Mouse (Mus musculus): ENCODE results near the gene Pkd2l1. TPM values are rescaled to one million over a fixed set of nuclear protein-coding genes. Genes with fewer than 3 reads are reported as not detected.
A peak's percentile ranks its signal among the peaks of the same experiment; 100 is the strongest.

Gene Pkd2l1
- total and polyA plus RNA-seq, 2 experiments from 2014 or later, result 0.33 to 0.84 TPM

- DNase-seq (ENCODE audit: low spot score) (peak; percentile 46), ATAC-seq (no peak)
- H3K27me3 ChIP-seq (ENCODE audit: insufficient read depth, low read length), result no peaks in the 10 kb centered on the region
- H3K4me3 ChIP-seq (ENCODE audit: low read length), result no peak overlapping the region
- no peaks in the 10 kb centered on the region for H3K36me3 ChIP-seq (ENCODE audit: insufficient read depth, low read length)
- no peak overlapping the region for H3K4me2 ChIP-seq (ENCODE audit: low read depth, low read length)
- H3K9me3 ChIP-seq (ENCODE audit: low read length), result no peaks in the 10 kb centered on the region
- 10% methylated on average over 3 of the region's 3 CpGs for WGBS
- no peaks in the 10 kb centered on the region for H3K4me1 ChIP-seq (ENCODE audit: insufficient read depth, low read length)
- H3K27ac ChIP-seq, result no peak overlapping the region
- H3K9ac ChIP-seq (replicated peaks; ENCODE audit: low read length), result no peak overlapping the region
- peak; percentile 72 for TF ChIP-seq CTCF (IDR thresholded peaks at IDR 0.05; ENCODE audit: low read depth)
Observed at GRCm38 (mm10) chr19:44161515-44161914, 30.7 kb downstream of the Pkd2l1 start.

GRCm38 (mm10) chr19:44159386-44159785, 32.9 kb downstream of the Pkd2l1 start:
- Histone ChIP-seq H3K36me3 (ENCODE audit: insufficient read depth, low read length) (no peaks in the 10 kb centered on the region), H3K9ac (replicated peaks; ENCODE audit: low read length) (no peak overlapping the region), H3K27me3 (ENCODE audit: insufficient read depth, low read length) (no peaks in the 10 kb centered on the region), H3K9me3 (ENCODE audit: low read length) (no peaks in the 10 kb centered on the region), H3K4me3 (ENCODE audit: low read length) (no peak overlapping the region), H3K27ac (no peak overlapping the region), H3K4me1 (ENCODE audit: insufficient read depth, low read length) (no peaks in the 10 kb centered on the region), H3K4me2 (ENCODE audit: low read depth, low read length) (no peak overlapping the region)
- no peak for TF ChIP-seq CTCF (IDR thresholded peaks at IDR 0.05; ENCODE audit: low read depth)
- WGBS, result 83% methylated on average over 3 of the region's 3 CpGs
- no peak for DNase-seq (ENCODE audit: low spot score)
- ATAC-seq, result no peak

GRCm38 (mm10) chr19:44157005-44157404, 35.2 kb downstream of the Pkd2l1 start:
- H3K27me3 ChIP-seq (ENCODE audit: insufficient read depth, low read length), result no peaks in the 10 kb centered on the region
- no peak for DNase-seq (ENCODE audit: low spot score)
- no peak overlapping the region for H3K4me3 ChIP-seq (ENCODE audit: low read length)
- no peak for TF ChIP-seq CTCF (IDR thresholded peaks at IDR 0.05; ENCODE audit: low read depth)
- 92% methylated on average over 10 of the region's 10 CpGs for WGBS
- H3K36me3 ChIP-seq (ENCODE audit: insufficient read depth, low read length), result no peaks in the 10 kb centered on the region
- no peak overlapping the region for H3K9ac ChIP-seq (replicated peaks; ENCODE audit: low read length)
- H3K27ac ChIP-seq, result no peak overlapping the region
- no peaks in the 10 kb centered on the region for H3K4me1 ChIP-seq (ENCODE audit: insufficient read depth, low read length)
- no peak overlapping the region for H3K4me2 ChIP-seq (ENCODE audit: low read depth, low read length)
- no peaks in the 10 kb centered on the region for H3K9me3 ChIP-seq (ENCODE audit: low read length)
- no peak for ATAC-seq

- DNase-seq (ENCODE audit: low spot score) (no peak), ATAC-seq (no peak)
- no peak overlapping the region for H3K4me2 ChIP-seq (ENCODE audit: low read depth, low read length)
- no peaks in the 10 kb centered on the region for H3K9me3 ChIP-seq (ENCODE audit: low read length)
- H3K9ac ChIP-seq (replicated peaks; ENCODE audit: low read length), result no peak overlapping the region
- no peaks in the 10 kb centered on the region for H3K36me3 ChIP-seq (ENCODE audit: insufficient read depth, low read length)
- 87% methylated on average over 5 of the region's 5 CpGs for WGBS
- H3K27me3 ChIP-seq (ENCODE audit: insufficient read depth, low read length), result no peaks in the 10 kb centered on the region
- H3K4me1 ChIP-seq (ENCODE audit: insufficient read depth, low read length), result no peaks in the 10 kb centered on the region
- no peak overlapping the region for H3K4me3 ChIP-seq (ENCODE audit: low read length)
- no peak overlapping the region for H3K27ac ChIP-seq
- TF ChIP-seq CTCF (IDR thresholded peaks at IDR 0.05; ENCODE audit: low read depth), result no peak
Observed at GRCm38 (mm10) chr19:44153781-44154180, 38.5 kb downstream of the Pkd2l1 start.

- no peak for TF ChIP-seq CTCF (IDR thresholded peaks at IDR 0.05; ENCODE audit: low read depth)
- Histone ChIP-seq H3K9ac (replicated peaks; ENCODE audit: low read length) (no peak overlapping the region), H3K4me2 (ENCODE audit: low read depth, low read length) (no peak overlapping the region), H3K27ac (no peak overlapping the region), H3K4me3 (ENCODE audit: low read length) (no peak overlapping the region), H3K4me1 (ENCODE audit: insufficient read depth, low read length) (peaks cover 6% of the 10 kb centered on the region; the same call in 1 of the 2 replicates), H3K27me3 (ENCODE audit: insufficient read depth, low read length) (no peaks in the 10 kb centered on the region), H3K36me3 (ENCODE audit: insufficient read depth, low read length) (no peaks in the 10 kb centered on the region), H3K9me3 (ENCODE audit: low read length) (no peaks in the 10 kb centered on the region)
- 77% methylated on average over 2 of the region's 2 CpGs for WGBS
- DNase-seq (ENCODE audit: low spot score) (no peak), ATAC-seq (no peak)
Observed at GRCm38 (mm10) chr19:44148991-44149390, 43.3 kb downstream of the Pkd2l1 start.

GRCm38 (mm10) chr19:44148345-44148744, 43.9 kb downstream of the Pkd2l1 start:
- Histone ChIP-seq H3K4me3 (ENCODE audit: low read length) (no peak overlapping the region), H3K27me3 (ENCODE audit: insufficient read depth, low read length) (no peaks in the 10 kb centered on the region), H3K4me1 (ENCODE audit: insufficient read depth, low read length) (peaks cover 6% of the 10 kb centered on the region; the same call in 1 of the 2 replicates), H3K9ac (replicated peaks; ENCODE audit: low read length) (no peak overlapping the region), H3K27ac (no peak overlapping the region), H3K9me3 (ENCODE audit: low read length) (no peaks in the 10 kb centered on the region), H3K4me2 (ENCODE audit: low read depth, low read length) (no peak overlapping the region), H3K36me3 (ENCODE audit: insufficient read depth, low read length) (no peaks in the 10 kb centered on the region)
- DNase-seq (ENCODE audit: low spot score) (no peak), ATAC-seq (no peak)
- 35% methylated on average over 2 of the region's 2 CpGs for WGBS
- TF ChIP-seq CTCF (IDR thresholded peaks at IDR 0.05; ENCODE audit: low read depth), result no peak

- Histone ChIP-seq H3K9ac (replicated peaks; ENCODE audit: low read length) (no peak overlapping the region), H3K27ac (no peak overlapping the region), H3K4me1 (ENCODE audit: insufficient read depth, low read length) (peaks cover 6% of the 10 kb centered on the region; the same call in 1 of the 2 replicates), H3K9me3 (ENCODE audit: low read length) (no peaks in the 10 kb centered on the region), H3K36me3 (ENCODE audit: insufficient read depth, low read length) (peaks cover 4% of the 10 kb centered on the region; the same call in 1 of the 2 replicates), H3K4me3 (ENCODE audit: low read length) (no peak overlapping the region), H3K27me3 (ENCODE audit: insufficient read depth, low read length) (no peaks in the 10 kb centered on the region), H3K4me2 (ENCODE audit: low read depth, low read length) (no peak overlapping the region)
- WGBS, result 97% methylated on average over 8 of the region's 8 CpGs
- DNase-seq (ENCODE audit: low spot score) (no peak), ATAC-seq (no peak)
- no peak for TF ChIP-seq CTCF (IDR thresholded peaks at IDR 0.05; ENCODE audit: low read depth)
Observed at GRCm38 (mm10) chr19:44146951-44147350, 45.3 kb downstream of the Pkd2l1 start.

Measured in hindbrain, postnatal 0 days (tissue).